Mouse (Mus musculus): Measurements from ENCODE around the gene Gls.

DNA sequence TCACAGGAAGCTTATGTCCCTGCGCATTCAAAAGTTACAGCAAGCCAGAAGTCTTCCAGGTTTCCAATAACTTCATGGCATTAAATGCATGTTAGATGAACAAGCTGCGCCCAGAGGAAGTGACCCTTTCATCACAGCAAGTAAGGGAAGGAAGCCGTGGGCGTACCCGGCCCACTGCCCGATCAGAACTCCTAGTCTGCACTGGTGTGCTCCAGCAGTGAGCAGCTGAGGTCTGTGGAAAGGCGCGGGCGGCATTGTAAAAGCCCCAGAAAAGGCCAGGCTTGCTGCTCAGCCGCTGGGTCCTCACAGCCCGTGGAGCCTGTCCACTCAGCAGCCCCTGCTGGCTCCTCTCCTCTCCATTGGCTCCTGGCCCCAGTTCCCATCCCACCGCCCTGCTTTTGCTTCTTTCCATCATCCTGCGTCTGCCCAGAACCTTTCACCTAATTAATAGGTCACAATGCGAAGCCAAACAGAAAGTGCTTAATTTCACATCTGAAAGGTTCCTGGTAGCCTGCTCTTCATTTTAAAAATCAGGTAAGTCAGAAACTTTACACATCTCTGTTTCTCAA lies 66.3 kb downstream of the Gls start:
- TF ChIP-seq POLR2A (IDR thresholded peaks at IDR 0.05; ENCODE audit: borderline replicate concordance, low read depth, low read length) (no peak), CTCF (IDR thresholded peaks at IDR 0.05; ENCODE audit: low read depth, low read length) (no peak)
